Mouse (Mus musculus) lung, embryonic 15.5 days (tissue): ENCODE measurements around the gene Umps. TPM values are rescaled to one million over a fixed set of nuclear protein-coding genes. Genes with fewer than 3 reads are reported as not detected.

Experiments
- polyA plus RNA-seq: library from polyadenylated mRNA; unstranded; fragments of >200 nt; fragmentation: Nextera tagmentation; extraction: Ambion mirVana; gene quantifications from 2 replicates; pipeline ENCODE4 v1.2.1, GENCODE M21; 2015

The Umps gene
- polyA plus RNA-seq, 1 experiment from 2014 or later, result 56.0 TPM

Other genes starting within 250 kb of the Umps start
- 0.05 and 0.11 TPM in 2 replicates for gene Muc13, start 173.0 kb downstream of the Umps start, polyA plus RNA-seq
- 49.8 and 51.3 TPM in 2 replicates for gene Itgb5, start 137.4 kb downstream of the Umps start, polyA plus RNA-seq